In the genomic region with DNA sequence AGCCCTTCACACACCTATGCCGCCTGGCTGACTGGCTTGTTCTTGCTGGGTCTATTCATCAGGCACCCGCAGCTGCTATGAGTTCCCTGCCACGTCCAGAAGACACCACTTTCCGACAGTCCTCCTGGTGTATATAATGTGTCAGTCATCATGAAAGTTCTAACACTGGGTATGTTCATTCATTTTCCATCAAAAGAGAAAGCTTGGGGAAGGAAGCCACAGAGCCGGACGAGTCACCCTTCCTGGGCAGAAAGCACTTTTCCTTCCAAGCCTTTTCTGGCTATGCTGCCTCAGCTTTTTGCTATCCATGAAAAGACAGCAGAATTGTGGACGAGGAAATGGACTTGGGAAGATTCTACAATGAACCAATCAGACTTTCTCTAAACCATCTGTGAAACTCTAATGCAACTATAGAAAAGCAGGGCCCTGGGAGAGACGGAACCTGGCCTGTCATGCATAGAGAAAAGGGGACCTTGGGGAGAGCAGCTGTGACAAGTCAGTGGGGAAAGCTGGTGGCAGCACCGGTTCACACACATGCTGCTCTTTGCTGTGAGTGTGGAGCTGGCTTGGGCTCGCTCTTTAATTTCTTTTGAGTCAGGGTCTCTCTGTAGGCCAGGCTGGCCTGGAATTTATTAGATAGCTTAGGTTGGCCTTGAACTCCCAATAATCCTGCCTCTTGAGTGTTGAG, we compare ENCODE assay signal across 21 mouse cellular contexts.
DNase-seq lines count a peak whose midpoint lies in the region; ATAC-seq and TF ChIP-seq lines count a peak whose summit lies in the region.
"Had no signal": no experiment of that assay in that cellular context is flagged by ENCODE, and none has a peak within 500 bp of the region (broad histone marks: within the 10 kb centered on the region; RNA-seq: fewer than 3 reads in every experiment).

No protein-coding gene starts in this region.

- no peak overlapping the region for H3K9ac ChIP-seq in forebrain, embryonic 16.5 days (replicated peaks; ENCODE audit: low read depth, low read length)
- H3K9ac ChIP-seq in forebrain, embryonic 11.5 days (ENCODE audit: low read length), result no peak overlapping the region
- no peak overlapping the region for H3K9ac ChIP-seq in midbrain, embryonic 14.5 days (replicated peaks; ENCODE audit: low read length)
- H3K9ac ChIP-seq in midbrain, postnatal 0 days (replicated peaks; ENCODE audit: low read length, poor library complexity, severe bottlenecking), result no peak overlapping the region
- H3K9ac ChIP-seq in neural tube, embryonic 14.5 days (replicated peaks; ENCODE audit: low read depth, low read length), result no peak overlapping the region
- H3K9ac ChIP-seq: heart, embryonic 13.5 days; lung, embryonic 15.5 days had no signal

- no peaks in the 10 kb centered on the region for H3K9me3 ChIP-seq in forebrain, embryonic 16.5 days (ENCODE audit: control insufficient read depth, low read length)
- no peaks in the 10 kb centered on the region for H3K9me3 ChIP-seq in forebrain, embryonic 11.5 days (ENCODE audit: control insufficient read depth, low read length)
- H3K9me3 ChIP-seq in midbrain, embryonic 14.5 days (ENCODE audit: control insufficient read depth, low read length), result no peaks in the 10 kb centered on the region
- H3K9me3 ChIP-seq in midbrain, postnatal 0 days (ENCODE audit: low read length), result no peaks in the 10 kb centered on the region
- H3K9me3 ChIP-seq in neural tube, embryonic 14.5 days (ENCODE audit: control insufficient read depth, low read length), result no peaks in the 10 kb centered on the region
- H3K9me3 ChIP-seq: G1E; heart, embryonic 13.5 days; limb, embryonic 10.5 days; lung, embryonic 15.5 days had no signal

- H3K27ac ChIP-seq in forebrain, embryonic 16.5 days (ENCODE audit: low read length), result peak overlapping the region; percentile 0; the same call in 1 of the 2 replicates
- H3K27ac ChIP-seq in forebrain, embryonic 11.5 days (ENCODE audit: low read depth, low read length), result no peak overlapping the region
- H3K27ac ChIP-seq in midbrain, embryonic 14.5 days (replicated peaks; ENCODE audit: low read depth, low read length), result peak overlapping the region; percentile 32
- no peak overlapping the region for H3K27ac ChIP-seq in midbrain, postnatal 0 days (ENCODE audit: low read depth, low read length)
- 0 out of 2 replicates have a peak overlapping the region, but pooled peaks have one; percentile 4 for H3K27ac ChIP-seq in neural tube, embryonic 14.5 days (ENCODE audit: low read depth, low read length)
- H3K27ac ChIP-seq: heart, embryonic 13.5 days; kidney, postnatal 0 days; layer of hippocampus, adult 2 months; limb, embryonic 10.5 days; lung, embryonic 15.5 days; macrophage had no signal

- WGBS in forebrain, embryonic 16.5 days, result 72% methylated on average over 10 of the region's 10 CpGs
- 94% methylated on average over 10 of the region's 10 CpGs for WGBS in forebrain, embryonic 11.5 days
- WGBS in midbrain, embryonic 14.5 days, result 65% methylated on average over 10 of the region's 10 CpGs
- WGBS in midbrain, postnatal 0 days, result 63% methylated on average over 10 of the region's 10 CpGs
- 73% methylated on average over 10 of the region's 10 CpGs for WGBS in neural tube, embryonic 14.5 days

- no peak overlapping the region for H3K4me3 ChIP-seq in forebrain, embryonic 16.5 days (replicated peaks; ENCODE audit: low read length)
- H3K4me3 ChIP-seq in forebrain, embryonic 11.5 days (ENCODE audit: low read depth, low read length), result no peak overlapping the region
- H3K4me3 ChIP-seq in midbrain, embryonic 14.5 days (replicated peaks; ENCODE audit: low read depth, low read length), result no peak overlapping the region
- no peak overlapping the region for H3K4me3 ChIP-seq in midbrain, postnatal 0 days (ENCODE audit: low read depth, low read length)
- H3K4me3 ChIP-seq in neural tube, embryonic 14.5 days (ENCODE audit: low read depth, low read length), result no peak overlapping the region
- H3K4me3 ChIP-seq: heart, embryonic 13.5 days; layer of hippocampus, adult 2 months; limb, embryonic 10.5 days; lung, embryonic 15.5 days had no signal

- ATAC-seq in forebrain, embryonic 16.5 days, result no peak
- ATAC-seq in forebrain, embryonic 11.5 days (replicated peaks; ENCODE audit: low FRiP score), result no peak
- no peak for ATAC-seq in midbrain, embryonic 14.5 days (ENCODE audit: low FRiP score, low TSS enrichment)
- ATAC-seq in midbrain, postnatal 0 days (ENCODE audit: low FRiP score), result no peak
- no peak for ATAC-seq in neural tube, embryonic 14.5 days (ENCODE audit: low read depth)
- ATAC-seq: intestine, embryonic 16.5 days had no signal

- DNase-seq in forebrain, embryonic 11.5 days (ENCODE audit: low spot score), result no peak
- DNase-seq in midbrain, embryonic 14.5 days, result no peak
- no peak for DNase-seq in midbrain, postnatal 0 days (ENCODE audit: low spot score)
- DNase-seq in B cell, adult 2 months, result peak; percentile 44 to 50
- DNase-seq in urinary bladder, adult 2 months (ENCODE audit: low spot score), result no peak
- DNase-seq in ovary, postnatal 14 days (ENCODE audit: low spot score), result no peak
- DNase-seq: cerebellum, adult 9-10 months; heart, adult 11 months; heart, postnatal 36 days; thymus, adult 18-20 months had no signal

- no peak overlapping the region for H3K4me2 ChIP-seq in forebrain, embryonic 16.5 days (ENCODE audit: low read length)
- H3K4me2 ChIP-seq in forebrain, embryonic 11.5 days (ENCODE audit: low read depth, low read length, severe bottlenecking), result no peak overlapping the region
- no peak overlapping the region for H3K4me2 ChIP-seq in midbrain, embryonic 14.5 days (ENCODE audit: low read length)
- H3K4me2 ChIP-seq in midbrain, postnatal 0 days (ENCODE audit: low read depth, low read length, poor library complexity, severe bottlenecking), result no peak overlapping the region
- no peak overlapping the region for H3K4me2 ChIP-seq in neural tube, embryonic 14.5 days (ENCODE audit: low read depth, low read length)
- H3K4me2 ChIP-seq: heart, embryonic 13.5 days; liver, embryonic 11.5 days; lung, embryonic 15.5 days had no signal

- peaks cover 8% of the 10 kb centered on the region for H3K4me1 ChIP-seq in forebrain, embryonic 16.5 days (replicated peaks; ENCODE audit: control insufficient read depth, insufficient read depth, low read length)
- H3K4me1 ChIP-seq in forebrain, embryonic 11.5 days (replicated peaks; ENCODE audit: control insufficient read depth, insufficient read depth, low read length), result 0 out of 2 replicates have a peak, but pooled peaks cover 2% of the 10 kb centered on the region
- H3K4me1 ChIP-seq in midbrain, embryonic 14.5 days (ENCODE audit: control insufficient read depth, insufficient read depth, low read length), result 0 out of 2 replicates have a peak, but pooled peaks cover 7% of the 10 kb centered on the region
- no peaks in the 10 kb centered on the region; the same call in 1 of the 2 replicates for H3K4me1 ChIP-seq in midbrain, postnatal 0 days (ENCODE audit: insufficient read depth, low read length)
- 0 out of 2 replicates have a peak, but pooled peaks cover 8% of the 10 kb centered on the region for H3K4me1 ChIP-seq in neural tube, embryonic 14.5 days (ENCODE audit: control insufficient read depth, insufficient read depth, low read length)
- H3K4me1 ChIP-seq: lung, embryonic 15.5 days had no signal

- H3K27me3 ChIP-seq in forebrain, embryonic 16.5 days (replicated peaks; ENCODE audit: control insufficient read depth, insufficient read depth, low read length), result no peaks in the 10 kb centered on the region
- H3K27me3 ChIP-seq in forebrain, embryonic 11.5 days (ENCODE audit: control insufficient read depth, insufficient read depth, low read length), result no peaks in the 10 kb centered on the region
- no peaks in the 10 kb centered on the region for H3K27me3 ChIP-seq in midbrain, embryonic 14.5 days (ENCODE audit: control insufficient read depth, insufficient read depth, low read length)
- no peaks in the 10 kb centered on the region for H3K27me3 ChIP-seq in midbrain, postnatal 0 days (ENCODE audit: insufficient read depth, low read length)
- no peaks in the 10 kb centered on the region for H3K27me3 ChIP-seq in neural tube, embryonic 14.5 days (ENCODE audit: control insufficient read depth, insufficient read depth, low read length)
- H3K27me3 ChIP-seq: heart, embryonic 13.5 days; lung, embryonic 15.5 days had no signal

- TF ChIP-seq CTCF in midbrain, postnatal 0 days (IDR thresholded peaks at IDR 0.05), result no peak

- H3K36me3 ChIP-seq in forebrain, embryonic 16.5 days (ENCODE audit: control insufficient read depth, insufficient read depth), result no peaks in the 10 kb centered on the region
- no peaks in the 10 kb centered on the region; the same call in 1 of the 2 replicates for H3K36me3 ChIP-seq in forebrain, embryonic 11.5 days (ENCODE audit: control insufficient read depth, insufficient read depth, low read length)
- peaks cover 6% of the 10 kb centered on the region; the same call in 1 of the 2 replicates for H3K36me3 ChIP-seq in midbrain, embryonic 14.5 days (ENCODE audit: control insufficient read depth, insufficient read depth, low read length)
- H3K36me3 ChIP-seq in midbrain, postnatal 0 days (ENCODE audit: insufficient read depth, low read length), result no peaks in the 10 kb centered on the region
- no peaks in the 10 kb centered on the region for H3K36me3 ChIP-seq in neural tube, embryonic 14.5 days (ENCODE audit: control insufficient read depth, insufficient read depth, low read length)
- H3K36me3 ChIP-seq: lung, embryonic 15.5 days had no signal

Comparison
In these comparisons a context has a peak if more than half of its experiments do, and no peak if none do; other contexts are left out.
1. H3K27ac ChIP-seq: peak in forebrain, embryonic 16.5 days (single experiment), midbrain, embryonic 14.5 days (single experiment) and neural tube, embryonic 14.5 days (single experiment); none in forebrain, embryonic 11.5 days (single experiment) and midbrain, postnatal 0 days (single experiment).
2. DNase-seq: peak in B cell, adult 2 months (2 of 2); none in forebrain, embryonic 11.5 days (single experiment), midbrain, embryonic 14.5 days (single experiment), midbrain, postnatal 0 days (single experiment), urinary bladder, adult 2 months (single experiment) and ovary, postnatal 14 days (single experiment).